Mouse (Mus musculus): ENCODE results near the gene Dock9.

- TF ChIP-seq CTCF (IDR thresholded peaks at IDR 0.05; ENCODE audit: control insufficient read depth, insufficient read depth, low read length) (no peak), POLR2A (IDR thresholded peaks at IDR 0.05; ENCODE audit: borderline replicate concordance, control insufficient read depth, low read depth, low read length) (no peak)
Observed at GRCm38 (mm10) chr14:121788451-121788850, 9.2 kb downstream of the Dock9 start.
